7 mouse cellular contexts compared by ENCODE assay signal in the genomic region with DNA sequence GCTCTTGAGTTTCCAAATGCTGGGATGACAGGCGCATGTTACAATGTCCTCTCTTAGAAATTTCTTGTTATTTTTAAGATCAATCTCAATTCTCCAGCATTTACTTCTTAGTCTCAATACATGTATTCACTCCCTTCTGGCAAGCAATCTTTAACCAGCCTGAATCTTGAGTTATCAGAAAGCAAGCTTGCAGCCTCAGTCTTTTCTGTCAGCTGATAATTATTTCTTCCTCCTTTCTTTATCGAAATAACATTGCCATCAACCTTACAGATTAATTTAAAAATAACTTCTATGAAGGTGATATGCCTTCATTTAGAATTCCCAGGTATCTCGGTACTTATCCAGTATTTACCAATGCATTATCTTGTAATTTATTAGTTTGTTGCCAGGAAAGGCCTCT. TPM values are rescaled to one million over a fixed set of nuclear protein-coding genes. Genes with fewer than 3 reads are reported as not detected.
DNase-seq lines count a peak whose midpoint lies in the region; ATAC-seq and TF ChIP-seq lines count a peak whose summit lies in the region.

No protein-coding gene starts in this region.

- peak overlapping the region; percentile 97 for H3K9ac ChIP-seq in lung, embryonic 14.5 days
- H3K9ac ChIP-seq in forebrain, embryonic 13.5 days: peak overlapping the region; percentile 95
- H3K9ac ChIP-seq in limb, embryonic 14.5 days (ENCODE audit: low read depth, low read length, severe bottlenecking): peak overlapping the region; percentile 98; the same call in 1 of the 2 replicates
- H3K9ac ChIP-seq in stomach, embryonic 15.5 days: no peak overlapping the region

- no peak for TF ChIP-seq POLR2A in limb, embryonic 14.5 days (IDR thresholded peaks at IDR 0.05; ENCODE audit: borderline replicate concordance, extremely low read depth, insufficient read depth, insufficient read length)

- 65% methylated on average over 3 of the region's 3 CpGs for WGBS in lung, embryonic 14.5 days
- WGBS in forebrain, embryonic 13.5 days: 83% methylated on average over 3 of the region's 3 CpGs
- 75% methylated on average over 3 of the region's 3 CpGs for WGBS in limb, embryonic 14.5 days
- WGBS in stomach, embryonic 15.5 days: 67% methylated on average over 3 of the region's 3 CpGs

- intact Hi-C loops in left cerebral cortex, postnatal 25 days (cut with DNase I): no loop called here

- no peak for ATAC-seq in lung, embryonic 14.5 days (ENCODE audit: insufficient read depth)
- no peak for ATAC-seq in forebrain, embryonic 13.5 days
- ATAC-seq in limb, embryonic 14.5 days (ENCODE audit: low FRiP score, low read depth): no peak
- ATAC-seq in stomach, embryonic 15.5 days (ENCODE audit: insufficient read depth, low FRiP score, low read depth): no peak

- DNase-seq in lung, embryonic 14.5 days: no peak
- no peak for DNase-seq in lung, postnatal 14 days
- no peak for DNase-seq in limb, embryonic 14.5 days (ENCODE audit: low spot score)
- DNase-seq in left cerebral cortex, postnatal 25 days (ENCODE audit: low spot score in 2 of 2): no peak
- no peak for DNase-seq in embryo, embryonic 10 days (ENCODE audit: low spot score)

- peak overlapping the region; percentile 98 for H3K4me3 ChIP-seq in lung, embryonic 14.5 days (ENCODE audit: low read depth, low read length)
- peak overlapping the region; percentile 94 for H3K4me3 ChIP-seq in forebrain, embryonic 13.5 days
- peak overlapping the region; percentile 75 for H3K4me3 ChIP-seq in limb, embryonic 14.5 days (replicated peaks; ENCODE audit: low read length)
- H3K4me3 ChIP-seq in stomach, embryonic 15.5 days (replicated peaks): peak overlapping the region; percentile 99

- no peaks in the 10 kb centered on the region for H3K36me3 ChIP-seq in lung, embryonic 14.5 days (ENCODE audit: insufficient read depth)
- H3K36me3 ChIP-seq in forebrain, embryonic 13.5 days (ENCODE audit: poor library complexity, severe bottlenecking): no peaks in the 10 kb centered on the region
- H3K36me3 ChIP-seq in limb, embryonic 14.5 days (ENCODE audit: control insufficient read depth, insufficient read depth, low read length): no peaks in the 10 kb centered on the region
- no peaks in the 10 kb centered on the region for H3K36me3 ChIP-seq in stomach, embryonic 15.5 days

- H3K9me3 ChIP-seq in lung, embryonic 14.5 days (ENCODE audit: low read depth, low read length): no peaks in the 10 kb centered on the region
- H3K9me3 ChIP-seq in forebrain, embryonic 13.5 days (replicated peaks): no peaks in the 10 kb centered on the region
- no peaks in the 10 kb centered on the region for H3K9me3 ChIP-seq in limb, embryonic 14.5 days (ENCODE audit: control insufficient read depth, low read length)
- H3K9me3 ChIP-seq in stomach, embryonic 15.5 days: no peaks in the 10 kb centered on the region

- TF ChIP-seq CTCF in lung, embryonic 14.5 days (IDR thresholded peaks at IDR 0.05; ENCODE audit: low read depth): no peak

- H3K4me2 ChIP-seq in lung, embryonic 14.5 days: peak overlapping the region; percentile 72
- peak overlapping the region; percentile 84 for H3K4me2 ChIP-seq in forebrain, embryonic 13.5 days
- peak overlapping the region; percentile 75 for H3K4me2 ChIP-seq in limb, embryonic 14.5 days (replicated peaks; ENCODE audit: low read depth, low read length, severe bottlenecking)
- H3K4me2 ChIP-seq in stomach, embryonic 15.5 days: peak overlapping the region; percentile 63

- no peaks in the 10 kb centered on the region for H3K27me3 ChIP-seq in lung, embryonic 14.5 days (ENCODE audit: insufficient read depth, low read length)
- H3K27me3 ChIP-seq in forebrain, embryonic 13.5 days: no peaks in the 10 kb centered on the region
- no peaks in the 10 kb centered on the region for H3K27me3 ChIP-seq in limb, embryonic 14.5 days (ENCODE audit: control insufficient read depth, insufficient read depth, low read length)
- H3K27me3 ChIP-seq in stomach, embryonic 15.5 days (replicated peaks): no peaks in the 10 kb centered on the region

- no peaks in the 10 kb centered on the region for H3K4me1 ChIP-seq in lung, embryonic 14.5 days (ENCODE audit: insufficient read depth)
- H3K4me1 ChIP-seq in forebrain, embryonic 13.5 days: peaks cover 31% of the 10 kb centered on the region
- H3K4me1 ChIP-seq in limb, embryonic 14.5 days (ENCODE audit: control insufficient read depth, insufficient read depth, low read length): peaks cover 9% of the 10 kb centered on the region; the same call in 1 of the 2 replicates
- peaks cover 6% of the 10 kb centered on the region; the same call in 1 of the 2 replicates for H3K4me1 ChIP-seq in stomach, embryonic 15.5 days

- peak overlapping the region; percentile 95; the same call in 1 of the 2 replicates for H3K27ac ChIP-seq in lung, embryonic 14.5 days (ENCODE audit: low read depth)
- no peak overlapping the region for H3K27ac ChIP-seq in forebrain, embryonic 13.5 days
- H3K27ac ChIP-seq in limb, embryonic 14.5 days (replicated peaks; ENCODE audit: low read depth, low read length): no peak overlapping the region; the same call in 1 of the 2 replicates
- H3K27ac ChIP-seq in stomach, embryonic 15.5 days: peak overlapping the region; percentile 93

RNA-seq across cellular contexts. Expression of a gene that starts 0.7 kb away (rescaled TPM):
- 30.5 and 33.1 TPM in 2 replicates for polyA plus RNA-seq in lung, embryonic 14.5 days (2014; fragmentation: Nextera tagmentation; extraction: Ambion mirVana)
- 23.7 and 27.2 TPM in 2 replicates for polyA plus RNA-seq in forebrain, embryonic 13.5 days (2015; fragmentation: Nextera tagmentation; extraction: Ambion mirVana)
- 43.7 and 46.1 TPM in 2 replicates for polyA plus RNA-seq in limb, embryonic 14.5 days (2012; rRNA removed)
- 28.6 and 31.3 TPM in 2 replicates for polyA plus RNA-seq in limb, embryonic 14.5 days (2014; fragmentation: Nextera tagmentation; extraction: Ambion mirVana)
- polyA plus RNA-seq in stomach, embryonic 15.5 days (2015; fragmentation: Nextera tagmentation; extraction: Ambion mirVana): 17.1 and 17.3 TPM in 2 replicates
- total RNA-seq in left cerebral cortex, postnatal 25 days (2021): 10 to 100 TPM; 41.7 to 51.1 TPM

Comparison
In these comparisons a context has a peak if more than half of its experiments do, and no peak if none do; other contexts are left out.
1. H3K27ac ChIP-seq: peak in lung, embryonic 14.5 days (single experiment) and stomach, embryonic 15.5 days (single experiment); none in forebrain, embryonic 13.5 days (single experiment) and limb, embryonic 14.5 days (single experiment).
2. Peak in every context shown above with its lines, with median percentiles within 50 percentile points of each other: H3K4me2 ChIP-seq and H3K4me3 ChIP-seq.